Mouse (Mus musculus): ENCODE data around the gene Cwc22.

The Cwc22 gene

GRCm38 (mm10) chr2:77839587-77839986 is 106.6 kb downstream of the Cwc22 start:
- TF ChIP-seq GATA4 (IDR thresholded peaks at IDR 0.05; ENCODE audit: insufficient replicate concordance, low read length): no peak

DNA sequence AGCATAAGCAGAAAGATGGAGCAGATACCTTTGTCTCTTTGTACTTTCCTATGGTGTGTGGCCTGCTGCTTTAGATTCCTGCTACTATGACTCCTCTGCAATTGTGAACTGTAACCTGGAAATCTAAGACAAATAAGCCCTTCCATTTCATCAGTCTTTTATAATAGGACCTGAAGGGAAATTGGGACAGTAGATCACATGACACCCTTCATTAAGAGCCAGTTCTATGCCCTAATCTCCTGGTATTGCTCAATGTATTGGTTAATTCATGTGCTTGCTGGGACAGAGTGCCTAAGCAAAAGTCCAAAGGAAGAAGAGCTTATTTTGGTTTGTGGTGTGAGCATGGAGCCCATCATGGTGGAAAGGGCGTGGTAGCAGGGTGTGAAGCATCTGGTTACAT is 107.5 kb downstream of the Cwc22 start:
- TF ChIP-seq GATA4 (IDR thresholded peaks at IDR 0.05; ENCODE audit: insufficient replicate concordance, low read length): no peak

DNA sequence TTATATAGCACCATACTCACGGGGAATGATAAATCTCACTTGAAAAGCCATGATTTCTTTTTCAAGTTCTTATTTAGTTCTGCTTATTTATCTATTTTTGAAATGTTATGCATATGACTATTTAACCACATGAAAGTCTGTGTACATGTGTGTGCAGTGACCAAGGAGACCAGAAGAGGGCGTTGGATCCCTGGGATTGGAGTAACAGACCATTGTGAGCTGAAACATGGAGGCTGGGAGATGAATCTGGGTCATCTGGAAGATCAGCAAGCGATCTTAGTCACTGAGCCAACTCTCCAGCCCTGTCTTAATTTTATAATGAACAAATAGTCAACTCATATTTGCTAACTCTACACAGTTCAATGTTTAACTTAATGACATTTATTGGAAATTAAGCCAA is 110.4 kb downstream of the Cwc22 start:
- no peak for TF ChIP-seq GATA4 (IDR thresholded peaks at IDR 0.05; ENCODE audit: insufficient replicate concordance, low read length)
